In genomic region chr13:54934873-54935272, GRCm38 (mm10) we compare ENCODE assay signal across 21 mouse cellular contexts. TPM values are rescaled to one million over a fixed set of nuclear protein-coding genes. Genes with fewer than 3 reads are reported as not detected.
A peak's percentile ranks its signal among the peaks of the same experiment; 100 is the strongest.
DNase-seq lines count a peak whose midpoint lies in the region; ATAC-seq and TF ChIP-seq lines count a peak whose summit lies in the region.
"Had no signal": no experiment of that assay in that cellular context is flagged by ENCODE, and none has a peak within 500 bp of the region (broad histone marks: within the 10 kb centered on the region; RNA-seq: fewer than 3 reads in every experiment).

No protein-coding gene starts in this region.

- WGBS in forebrain, embryonic 14.5 days: 56% methylated on average over 8 of the region's 8 CpGs
- whole genome bisulfite sequencing in forebrain, embryonic 13.5 days: 72% methylated on average over 8 of the region's 8 CpGs
- WGBS in forebrain, embryonic 16.5 days: 54% methylated on average over 8 of the region's 8 CpGs
- 77% methylated on average over 8 of the region's 8 CpGs for WGBS in forebrain, embryonic 12.5 days

- no peaks in the 10 kb centered on the region for H3K9me3 ChIP-seq in forebrain, embryonic 14.5 days (replicated peaks; ENCODE audit: control insufficient read depth, low read length)
- H3K9me3 ChIP-seq in forebrain, embryonic 13.5 days (replicated peaks): no peaks in the 10 kb centered on the region
- no peaks in the 10 kb centered on the region for H3K9me3 ChIP-seq in forebrain, embryonic 16.5 days (ENCODE audit: control insufficient read depth, low read length)
- H3K9me3 ChIP-seq in forebrain, embryonic 12.5 days: no peaks in the 10 kb centered on the region
- H3K9me3 ChIP-seq: embryonic facial prominence, embryonic 10.5 days; embryonic facial prominence, embryonic 12.5 days; G1E had no signal

- H3K27ac ChIP-seq in forebrain, embryonic 14.5 days (ENCODE audit: low read depth, low read length): no peak overlapping the region; the same call in 1 of the 2 replicates
- no peak overlapping the region; the same call in 1 of the 2 replicates for H3K27ac ChIP-seq in forebrain, embryonic 13.5 days
- peak overlapping the region; percentile 12; the same call in 1 of the 2 replicates for H3K27ac ChIP-seq in forebrain, embryonic 16.5 days (ENCODE audit: low read length)
- no peak overlapping the region for H3K27ac ChIP-seq in forebrain, embryonic 12.5 days
- H3K27ac ChIP-seq in layer of hippocampus, adult 2 months: peak overlapping the region; percentile 85
- H3K27ac ChIP-seq: embryonic facial prominence, embryonic 10.5 days; embryonic facial prominence, embryonic 12.5 days had no signal

- H3K36me3 ChIP-seq in forebrain, embryonic 14.5 days (ENCODE audit: control insufficient read depth, insufficient read depth, low read length): no peaks in the 10 kb centered on the region
- H3K36me3 ChIP-seq in forebrain, embryonic 13.5 days (ENCODE audit: poor library complexity, severe bottlenecking): no peaks in the 10 kb centered on the region
- H3K36me3 ChIP-seq in forebrain, embryonic 16.5 days (ENCODE audit: control insufficient read depth, insufficient read depth): no peaks in the 10 kb centered on the region
- H3K36me3 ChIP-seq in forebrain, embryonic 12.5 days (replicated peaks): no peaks in the 10 kb centered on the region
- H3K36me3 ChIP-seq: embryonic facial prominence, embryonic 10.5 days; embryonic facial prominence, embryonic 12.5 days; G1E had no signal

- peaks cover 13% of the 10 kb centered on the region for H3K4me1 ChIP-seq in forebrain, embryonic 14.5 days (ENCODE audit: control insufficient read depth, insufficient read depth, low read length)
- H3K4me1 ChIP-seq in forebrain, embryonic 13.5 days: peaks cover 56% of the 10 kb centered on the region
- peaks cover 43% of the 10 kb centered on the region for H3K4me1 ChIP-seq in forebrain, embryonic 16.5 days (replicated peaks; ENCODE audit: control insufficient read depth, insufficient read depth, low read length)
- peaks cover 19% of the 10 kb centered on the region for H3K4me1 ChIP-seq in forebrain, embryonic 12.5 days
- H3K4me1 ChIP-seq: embryonic facial prominence, embryonic 12.5 days had no signal

- H3K4me2 ChIP-seq in forebrain, embryonic 14.5 days (ENCODE audit: low read length): no peak overlapping the region
- H3K4me2 ChIP-seq in forebrain, embryonic 13.5 days: no peak overlapping the region
- H3K4me2 ChIP-seq in forebrain, embryonic 16.5 days (ENCODE audit: low read length): no peak overlapping the region
- no peak overlapping the region for H3K4me2 ChIP-seq in forebrain, embryonic 12.5 days
- H3K4me2 ChIP-seq: embryonic facial prominence, embryonic 12.5 days had no signal

- ATAC-seq in forebrain, embryonic 14.5 days: peak; percentile 30; the same call in 1 of the 2 replicates
- ATAC-seq in forebrain, embryonic 13.5 days: no peak; the same call in 1 of the 2 replicates
- ATAC-seq in forebrain, embryonic 16.5 days: peak; percentile 37; the same call in 1 of the 2 replicates
- ATAC-seq in forebrain, embryonic 12.5 days (ENCODE audit: low FRiP score): no peak
- ATAC-seq: activated CD4-positive, CD25-positive, alpha-beta regulatory T cell, adult 4 months; CD4-positive, CD25-positive, alpha-beta regulatory T cell, adult 4 months; Patski had no signal

- no peak for TF ChIP-seq POLR2A in brain, embryonic 14.5 days (IDR thresholded peaks at IDR 0.05; ENCODE audit: borderline replicate concordance, extremely low read depth, insufficient read depth, insufficient read length, poor library complexity, severe bottlenecking)

- H3K9ac ChIP-seq in forebrain, embryonic 14.5 days (ENCODE audit: low read length): no peak overlapping the region
- H3K9ac ChIP-seq in forebrain, embryonic 13.5 days: no peak overlapping the region
- H3K9ac ChIP-seq in forebrain, embryonic 16.5 days (replicated peaks; ENCODE audit: low read depth, low read length): no peak overlapping the region
- H3K9ac ChIP-seq in forebrain, embryonic 12.5 days: no peak overlapping the region
- H3K9ac ChIP-seq: embryonic facial prominence, embryonic 12.5 days had no signal

- no peak overlapping the region for H3K4me3 ChIP-seq in forebrain, embryonic 14.5 days (ENCODE audit: low read depth, low read length)
- no peak overlapping the region for H3K4me3 ChIP-seq in forebrain, embryonic 13.5 days
- H3K4me3 ChIP-seq in forebrain, embryonic 16.5 days (replicated peaks; ENCODE audit: low read length): no peak overlapping the region
- H3K4me3 ChIP-seq in forebrain, embryonic 12.5 days (replicated peaks): no peak overlapping the region
- H3K4me3 ChIP-seq in layer of hippocampus, adult 2 months: no peak overlapping the region
- H3K4me3 ChIP-seq: embryonic facial prominence, embryonic 10.5 days; embryonic facial prominence, embryonic 12.5 days had no signal

- no peaks in the 10 kb centered on the region for H3K27me3 ChIP-seq in forebrain, embryonic 14.5 days (replicated peaks; ENCODE audit: control insufficient read depth, insufficient read depth, low read length)
- H3K27me3 ChIP-seq in forebrain, embryonic 13.5 days: no peaks in the 10 kb centered on the region
- no peaks in the 10 kb centered on the region for H3K27me3 ChIP-seq in forebrain, embryonic 16.5 days (replicated peaks; ENCODE audit: control insufficient read depth, insufficient read depth, low read length)
- peaks cover 6% of the 10 kb centered on the region; the same call in 1 of the 2 replicates for H3K27me3 ChIP-seq in forebrain, embryonic 12.5 days

- DNase-seq in forebrain, embryonic 14.5 days (ENCODE audit: low spot score): peak; percentile 67
- no peak for DNase-seq in layer of hippocampus, adult 2 months (ENCODE audit: low spot score in 2 of 2)
- DNase-seq in layer of hippocampus, postnatal 10 days (ENCODE audit: low spot score in 2 of 2): no peak
- peak; percentile 71 for DNase-seq in brain, embryonic 14.5 days (ENCODE audit: low read depth)
- DNase-seq: adrenal gland, adult 8-10 months; adrenal gland, postnatal 14 days; adrenal gland, postnatal 36 days; B cell, adult 2 months; cerebellum, adult 11 months; cerebellum, adult 18-20 months; cerebellum, adult 9-10 months; cerebellum, postnatal 25 days had no signal

- no peak for TF ChIP-seq CTCF in layer of hippocampus, adult 2 months (conservative IDR thresholded peaks at IDR 0.05)
- TF ChIP-seq CTCF in brain, embryonic 14.5 days (IDR thresholded peaks at IDR 0.05; ENCODE audit: borderline replicate concordance, extremely low read depth, insufficient read depth, insufficient read length): no peak

RNA-seq across cellular contexts. Expression of gene Unc5a, which starts 14.3 kb away (rescaled TPM):
- 12.3 and 16.2 TPM in 2 replicates for polyA plus RNA-seq in forebrain, embryonic 14.5 days (2014; fragmentation: Nextera tagmentation; extraction: Ambion mirVana)
- 7.2 and 7.5 TPM in 2 replicates for polyA plus RNA-seq in forebrain, embryonic 13.5 days (2015; fragmentation: Nextera tagmentation; extraction: Ambion mirVana)
- polyA plus RNA-seq in forebrain, embryonic 16.5 days (2015; fragmentation: Nextera tagmentation; extraction: Ambion mirVana): 16.4 and 18.5 TPM in 2 replicates
- 4.8 and 5.6 TPM in 2 replicates for polyA plus RNA-seq in forebrain, embryonic 12.5 days (2016; fragmentation: Nextera tagmentation; extraction: Ambion mirVana)
- 100 to 1,000 TPM; 146 to 148 TPM for total RNA-seq in layer of hippocampus, adult 2 months (2021)
- 10 to 100 TPM; 89.8 to 92.8 TPM for total RNA-seq in layer of hippocampus, postnatal 10 days (2021)
- polyA plus RNA-seq in brain, embryonic 14.5 days (2012; rRNA removed): 29.2 and 29.7 TPM in 2 replicates
- total RNA-seq: G1E had no signal
- polyA plus RNA-seq: Patski had no signal

Comparison
In these comparisons a context has a peak if more than half of its experiments do, and no peak if none do; other contexts are left out.
1. ATAC-seq: peak in forebrain, embryonic 14.5 days (single experiment) and forebrain, embryonic 16.5 days (single experiment); none in forebrain, embryonic 13.5 days (single experiment) and forebrain, embryonic 12.5 days (single experiment).
2. H3K27ac ChIP-seq: peak in forebrain, embryonic 16.5 days (single experiment) and layer of hippocampus, adult 2 months (single experiment); none in forebrain, embryonic 14.5 days (single experiment), forebrain, embryonic 13.5 days (single experiment) and forebrain, embryonic 12.5 days (single experiment).
3. DNase-seq: peak in forebrain, embryonic 14.5 days (single experiment) and brain, embryonic 14.5 days (single experiment); none in layer of hippocampus, adult 2 months (0 of 2) and layer of hippocampus, postnatal 10 days (0 of 2).